Mouse (Mus musculus) limb, embryonic 14.5 days (tissue): Measurements from ENCODE around the gene Tmem91. TPM values are rescaled to one million over a fixed set of nuclear protein-coding genes. Genes with fewer than 3 reads are reported as not detected.

Source experiments
- ATAC-seq: fragments of 200-750 bp; cut with Nextera tagmentation; 2 replicates; pipeline ENCODE4 v1.8.0; 2017; ENCODE audit warnings: low read depth, moderate number of reproducible peaks, moderate TSS enrichment; ENCODE audit not compliant: low FRiP score
- DNase-seq: peaks from one replicate; pipeline ENCODE4 v3.0.0-alpha.2; 2015; ENCODE audit warnings: low spot score
- H3K27ac ChIP-seq: fragments of 300-500 bp; sonication (generic); replicated peaks from 2 replicates; pipeline ENCODE4 v1.5.1; 2014; ENCODE audit warnings: low read depth, mild to moderate bottlenecking, low read length, moderate library complexity, mixed read lengths
- H3K27me3 ChIP-seq: fragments of 300-500 bp; sonication (generic); 2 replicates; pipeline ENCODE4 v1.6.1; 2014; ENCODE audit warnings: low read length, mixed read lengths; ENCODE audit not compliant: control insufficient read depth, insufficient read depth
- H3K36me3 ChIP-seq: fragments of 300-500 bp; sonication (generic); 2 replicates; pipeline ENCODE4 v1.6.1; 2014; ENCODE audit warnings: mild to moderate bottlenecking, low read length, moderate library complexity, mixed read lengths; ENCODE audit not compliant: control insufficient read depth, insufficient read depth
- H3K4me1 ChIP-seq: fragments of 300-500 bp; sonication (generic); 2 replicates; pipeline ENCODE4 v1.6.1; 2014; ENCODE audit warnings: antibody characterized with exemption, low read length, mixed read lengths; ENCODE audit not compliant: control insufficient read depth, insufficient read depth
- H3K4me2 ChIP-seq: fragments of 300-500 bp; sonication (generic); replicated peaks from 2 replicates; pipeline ENCODE4 v1.6.1; 2014; ENCODE audit warnings: low read depth, mild to moderate bottlenecking, low read length, moderate library complexity; ENCODE audit not compliant: severe bottlenecking
- H3K4me3 ChIP-seq: fragments of 300-500 bp; sonication (generic); replicated peaks from 2 replicates; pipeline ENCODE4 v1.5.1; 2014; ENCODE audit warnings: low read length
- H3K9ac ChIP-seq: fragments of 300-500 bp; sonication (generic); 2 replicates; pipeline ENCODE4 v1.6.1; 2014; ENCODE audit warnings: mild to moderate bottlenecking, low read depth, low read length, moderate library complexity; ENCODE audit not compliant: severe bottlenecking
- H3K9me3 ChIP-seq: fragments of 300-500 bp; sonication (generic); 2 replicates; pipeline ENCODE4 v1.6.1; 2016; ENCODE audit warnings: low read length; ENCODE audit not compliant: control insufficient read depth
- POLR2A ChIP-seq: fragments of 200-500 bp; IDR thresholded peaks from 2 replicates; pipeline ENCODE4 v1.8.0; 2012; ENCODE audit warnings: inconsistent platforms, mild to moderate bottlenecking, moderate library complexity, borderline replicate concordance; ENCODE audit not compliant: insufficient read depth, insufficient read length; ENCODE audit errors: extremely low read depth
- WGBS: fragments of 180-500 bp; shearing (Covaris S2); extraction: QIAGEN DNeasy Blood & Tissue Kit; methylation state at CpG from one replicate; pipeline ENCODE4 v1.1.7; 2014; 5-methylcytosine and 5-hydroxymethylcytosine counted together
- polyA plus RNA-seq, 2 experiments: library from polyadenylated mRNA; depleted of rRNA in 1 of 2; stranded (reverse) in 1 of 2; unstranded in 1 of 2; fragments of >200 nt; fragmentation: Nextera tagmentation in 1 of 2; extraction: Ambion mirVana in 1 of 2; gene quantifications; 2 replicates each; pipeline versions ENCODE4 v1.2.1 to v1.2.3; 2012 to 2014

The Tmem91 gene
- polyA plus RNA-seq, 2 experiments = 1.7 to 3.2 TPM

DNA sequence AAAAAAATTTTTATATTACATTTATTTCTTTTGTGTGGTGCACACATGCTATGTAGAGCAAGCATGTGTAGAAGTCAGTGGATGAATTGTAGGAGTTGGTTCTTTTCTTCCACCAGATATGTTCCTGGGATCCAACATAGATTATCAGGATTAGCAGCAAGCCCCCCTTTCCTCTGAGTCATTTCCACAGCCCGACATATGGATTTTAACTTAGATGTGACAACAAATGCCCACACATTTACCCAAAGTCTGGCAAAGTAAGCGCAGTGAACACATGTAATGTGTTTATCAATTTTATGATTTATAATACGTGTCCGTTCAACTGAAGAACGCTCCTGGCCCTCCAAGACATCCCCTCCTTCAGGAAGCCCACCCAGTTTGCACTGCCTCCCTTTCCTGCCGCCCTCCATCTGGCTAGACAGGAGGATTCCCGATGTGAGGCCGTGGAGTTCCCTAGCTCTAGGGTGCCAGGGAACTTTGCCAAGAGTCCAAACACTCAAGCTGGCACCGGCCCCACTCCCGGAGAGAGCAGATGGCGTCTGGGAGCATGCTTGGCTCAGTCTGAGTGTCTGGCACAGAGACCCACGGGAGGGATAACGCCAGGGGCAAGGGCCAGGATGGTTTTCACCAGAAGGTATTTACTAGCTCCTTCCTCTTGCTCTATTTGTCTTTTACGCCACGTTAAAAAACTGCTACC, 1.3 kb upstream of the Tmem91 start:
- Histone ChIP-seq H3K9me3 (no peaks in the 10 kb centered on the region), H3K9ac (no peak overlapping the region), H3K36me3 (no peaks in the 10 kb centered on the region), H3K27ac (no peak overlapping the region), H3K4me3 (no peak overlapping the region), H3K4me1 (peaks cover 11% of the 10 kb centered on the region; the same call in 1 of the 2 replicates), H3K4me2 (no peak overlapping the region), H3K27me3 (peaks cover 25% of the 10 kb centered on the region)
- 54% methylated on average over 15 of the region's 15 CpGs for WGBS
- ATAC-seq (no peak), DNase-seq (peak; percentile 38)
- no peak for TF ChIP-seq POLR2A

DNA sequence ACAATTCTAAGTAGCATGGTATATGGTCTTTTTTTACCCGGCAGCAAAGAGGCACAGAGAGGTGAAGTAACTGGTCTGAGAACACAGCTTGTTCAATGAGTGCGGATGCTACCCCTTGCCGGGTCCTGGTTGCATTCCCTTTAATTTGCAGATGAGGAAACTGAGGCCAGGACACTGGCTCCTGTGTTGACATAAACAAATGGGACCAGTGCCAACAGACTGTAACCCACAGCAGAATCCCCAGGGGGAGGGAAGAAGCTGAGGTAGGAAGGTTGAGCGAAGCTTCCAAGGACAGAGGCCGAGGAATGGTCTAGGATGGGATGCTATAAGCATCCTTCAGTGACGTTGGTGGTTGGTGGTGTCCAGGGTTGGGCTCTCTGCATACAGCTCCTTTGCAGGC, 439 bp upstream of the Tmem91 start:
- no peak overlapping the region for H3K9ac ChIP-seq
- H3K4me2 ChIP-seq = peak overlapping the region; percentile 58; the same call in 1 of the 2 replicates
- H3K4me1 ChIP-seq = peaks cover 8% of the 10 kb centered on the region; the same call in 1 of the 2 replicates
- no peaks in the 10 kb centered on the region for H3K36me3 ChIP-seq
- ATAC-seq (no peak), DNase-seq (no peak)
- no peak for TF ChIP-seq POLR2A
- no peak overlapping the region for H3K27ac ChIP-seq
- no peak overlapping the region for H3K4me3 ChIP-seq
- H3K9me3 ChIP-seq = no peaks in the 10 kb centered on the region
- 47% methylated on average over 6 of the region's 6 CpGs for WGBS
- peaks cover 25% of the 10 kb centered on the region for H3K27me3 ChIP-seq

DNA sequence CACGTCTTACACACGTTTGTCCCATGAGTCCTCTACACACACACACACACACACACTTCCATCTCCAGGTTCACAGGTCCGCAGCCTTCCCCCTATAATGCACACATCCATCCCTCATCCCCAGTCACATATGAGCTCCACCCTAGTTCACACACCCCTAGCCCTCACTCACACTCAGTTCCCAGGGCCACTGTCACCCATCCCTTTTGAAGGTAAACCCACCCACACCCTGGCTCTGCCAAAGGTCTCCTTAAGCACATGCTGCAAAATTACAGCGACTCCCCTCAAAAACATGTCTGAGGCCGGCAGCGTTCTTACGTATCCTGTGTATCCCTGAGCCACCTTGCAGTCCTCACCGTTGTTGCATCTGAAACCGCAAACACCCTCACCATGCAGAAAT, 669 bp downstream of the Tmem91 start:
- Histone ChIP-seq H3K27me3 (peaks cover 25% of the 10 kb centered on the region), H3K36me3 (0 out of 2 replicates have a peak, but pooled peaks cover 1% of the 10 kb centered on the region), H3K9me3 (no peaks in the 10 kb centered on the region), H3K27ac (no peak overlapping the region), H3K9ac (peak overlapping the region; percentile 51; the same call in 1 of the 2 replicates), H3K4me2 (peak overlapping the region; percentile 58), H3K4me3 (peak overlapping the region; percentile 29; the same call in 1 of the 2 replicates), H3K4me1 (peaks cover 3% of the 10 kb centered on the region; the same call in 1 of the 2 replicates)
- WGBS = 25% methylated on average over 9 of the region's 9 CpGs
- no peak for DNase-seq
- TF ChIP-seq POLR2A = no peak
- no peak for ATAC-seq

DNA sequence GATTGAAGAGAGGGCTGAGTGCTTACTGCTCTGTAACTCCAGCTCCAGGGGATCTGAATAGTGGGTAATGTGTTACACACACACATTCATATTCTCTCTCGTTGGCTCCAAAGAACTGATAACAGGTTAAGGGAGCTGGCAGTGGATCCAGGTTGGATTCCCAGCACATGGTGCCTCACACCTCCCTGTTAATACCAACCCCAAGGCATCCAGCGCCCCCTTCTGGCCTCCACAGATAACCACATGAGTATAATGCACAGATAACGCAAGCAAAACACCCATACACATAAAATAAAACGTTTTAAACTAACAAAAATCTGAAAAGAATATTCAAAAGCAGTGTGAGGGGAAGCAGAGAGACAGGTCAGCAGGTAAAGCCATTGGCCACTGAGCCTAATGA, 2.5 kb downstream of the Tmem91 start:
- Histone ChIP-seq H3K9me3 (no peaks in the 10 kb centered on the region), H3K4me3 (no peak overlapping the region), H3K27ac (no peak overlapping the region), H3K9ac (no peak overlapping the region), H3K4me2 (no peak overlapping the region), H3K36me3 (peaks cover 18% of the 10 kb centered on the region), H3K27me3 (peaks cover 25% of the 10 kb centered on the region), H3K4me1 (peaks cover 3% of the 10 kb centered on the region; the same call in 1 of the 2 replicates)
- DNase-seq (no peak), ATAC-seq (no peak)
- WGBS = 53% methylated on average over 4 of the region's 4 CpGs
- TF ChIP-seq POLR2A = no peak

GRCm38 (mm10) chr7:25671686-25672085, 3.3 kb downstream of the Tmem91 start:
- Histone ChIP-seq H3K27ac (no peak overlapping the region), H3K27me3 (peaks cover 25% of the 10 kb centered on the region), H3K9ac (no peak overlapping the region), H3K36me3 (peaks cover 21% of the 10 kb centered on the region), H3K4me2 (no peak overlapping the region), H3K4me1 (peaks cover 3% of the 10 kb centered on the region; the same call in 1 of the 2 replicates), H3K9me3 (no peaks in the 10 kb centered on the region), H3K4me3 (no peak overlapping the region)
- DNase-seq = no peak
- TF ChIP-seq POLR2A = no peak
- 66% methylated on average over 2 of the region's 2 CpGs for WGBS
- no peak for ATAC-seq
